Mouse (Mus musculus) heart, adult 8-10 months (tissue): ENCODE measurements at regions not wholly inside any gene's neighbourhood (a gene's known extent, or its start where the extent isn't known, plus 50 kb on each side); places are given as distances from the start of the nearest gene placed in this dataset.

Experiments used
- DNase-seq: peaks from one replicate; pipeline ENCODE4 v3.0.0; 2022; ENCODE audit warnings: low spot score

- DNase-seq, result no peak
Observed at GRCm38 (mm10) chr16:54440932-54441331, 856.9 kb downstream of the Zpld1 start.

DNA sequence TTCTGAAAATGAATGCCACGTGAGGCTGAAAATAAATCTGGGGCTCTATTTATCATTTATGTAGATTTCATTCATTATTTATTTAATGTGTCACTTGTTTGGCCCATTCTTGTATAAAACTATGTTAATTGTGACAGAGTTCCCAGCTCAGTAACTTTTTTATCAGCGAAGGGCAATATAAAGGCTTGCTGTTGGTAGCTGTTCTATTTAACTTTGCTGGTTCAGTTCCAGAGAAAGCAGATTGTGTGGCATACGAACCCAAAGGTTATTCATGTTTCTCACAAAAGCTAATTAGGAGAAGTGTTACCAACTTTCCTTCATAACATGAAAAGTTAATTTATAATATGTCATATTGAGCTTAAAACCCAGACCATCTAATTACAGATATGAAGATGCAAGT is 891.1 kb downstream of the Zpld1 start:
- DNase-seq, result no peak

- DNase-seq, result no peak
Observed at GRCm38 (mm10) chr16:54384019-54384418, 913.8 kb downstream of the Zpld1 start.

GRCm38 (mm10) chr16:54374990-54375389 is 922.8 kb downstream of the Zpld1 start:
- no peak for DNase-seq

- peak; percentile 9 for DNase-seq
Observed at GRCm38 (mm10) chr16:54354423-54354822, 943.4 kb downstream of the Zpld1 start.

DNA sequence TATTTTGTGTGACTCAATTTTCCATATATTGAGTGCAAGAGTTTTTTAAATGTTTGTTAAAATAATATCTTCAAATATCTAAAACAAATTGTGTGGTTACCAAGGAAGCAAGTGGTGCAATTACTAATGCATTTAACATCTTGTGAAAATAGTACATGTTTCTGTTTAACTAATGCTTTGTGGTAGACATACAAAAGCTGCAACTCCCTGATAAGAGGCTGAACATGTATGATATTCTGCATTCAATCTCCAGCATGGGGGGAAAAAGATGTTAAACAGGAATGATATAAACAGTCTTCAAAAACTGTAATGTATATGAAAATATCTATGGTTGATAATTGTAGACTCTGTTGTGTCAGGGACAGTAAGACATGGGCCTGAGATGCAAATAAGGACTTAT is 949.0 kb downstream of the Zpld1 start:
- no peak for DNase-seq

- no peak for DNase-seq
Observed at GRCm38 (mm10) chr16:54346086-54346789, 951.5 kb downstream of the Zpld1 start.
